Mouse (Mus musculus) liver, postnatal 0 days (tissue): ENCODE results near the gene Cux1.

Experiments used
- CTCF ChIP-seq: sonication (generic); IDR thresholded peaks from 2 replicates; pipeline ENCODE4 v1.5.1; 2016; ENCODE audit warnings: antibody characterized with exemption, low read depth
- EP300 ChIP-seq: IDR thresholded peaks from 2 replicates; pipeline ENCODE4 v1.6.1; 2016; ENCODE audit warnings: antibody characterized with exemption, low read depth, mild to moderate bottlenecking

DNA sequence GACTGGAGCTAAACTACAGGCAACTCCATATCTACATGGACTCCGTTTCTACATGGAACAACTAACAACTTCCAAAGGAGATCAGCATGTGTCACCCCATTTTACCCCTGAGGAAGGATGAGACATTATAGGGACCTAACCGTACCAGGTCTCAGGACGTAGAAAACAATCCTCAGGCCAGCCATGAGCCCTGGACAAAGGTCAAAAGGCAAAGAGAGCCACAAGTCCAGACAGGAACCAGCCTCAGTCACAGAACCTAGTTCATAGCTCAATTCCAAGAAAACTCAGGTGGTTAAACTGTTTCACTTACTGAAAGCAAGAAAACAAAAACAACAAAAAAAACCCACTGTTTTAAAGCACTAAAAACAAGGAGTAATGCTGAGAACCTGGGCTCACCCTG is 50.7 kb downstream of the Cux1 start:
- TF ChIP-seq CTCF (no peak), EP300 (no peak)
